Mouse (Mus musculus): Measurements from ENCODE around the gene Ankdd1a. TPM values are rescaled to one million over a fixed set of nuclear protein-coding genes. Genes with fewer than 3 reads are reported as not detected.

Ankdd1a gene
- polyA plus RNA-seq, 1 experiment = 0.11 TPM

DNA sequence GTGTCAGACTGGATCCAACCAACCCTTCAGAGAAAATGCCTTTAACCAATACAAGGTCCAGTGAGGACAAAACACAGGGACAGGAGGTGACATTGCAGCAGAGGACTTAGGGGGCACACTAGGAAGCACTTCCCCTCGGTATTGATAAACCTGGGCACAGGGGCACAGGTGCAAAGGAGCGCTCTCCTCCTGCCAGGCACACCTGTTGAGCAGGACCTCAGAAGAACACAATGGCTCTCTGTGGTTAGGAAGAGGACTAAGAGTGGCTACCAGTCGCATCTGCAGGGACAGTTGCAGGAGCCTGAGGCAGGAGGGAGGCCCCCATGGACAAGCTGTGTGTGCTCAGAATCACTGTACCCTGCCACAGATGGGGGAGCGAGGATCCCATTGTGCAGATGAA, 16.5 kb upstream of the Ankdd1a start:
- H3K27ac ChIP-seq (ENCODE audit: insufficient read depth, low read length) = peak overlapping the region; percentile 88
- no peak for DNase-seq (ENCODE audit: low read depth in 1 of 2, low spot score in 2 of 2)
- H3K27me3 ChIP-seq (ENCODE audit: control insufficient read depth, insufficient read depth, low read length) = no peaks in the 10 kb centered on the region
- no peak for TF ChIP-seq CTCF (IDR thresholded peaks at IDR 0.05; ENCODE audit: extremely low read depth, insufficient read depth, insufficient read length, insufficient replicate concordance)
- TF ChIP-seq POLR2A (IDR thresholded peaks at IDR 0.05; ENCODE audit: low read depth, low read length) = no peak
- H3K4me3 ChIP-seq (ENCODE audit: extremely low read depth, insufficient read depth, insufficient read length) = no peak overlapping the region
- peaks cover 38% of the 10 kb centered on the region; the same call in 1 of the 2 replicates for H3K4me1 ChIP-seq (ENCODE audit: control insufficient read depth, insufficient read depth, insufficient read length)
- no peaks in the 10 kb centered on the region for H3K36me3 ChIP-seq (ENCODE audit: control insufficient read depth, insufficient read depth, low read length)
- 51% methylated on average over 4 of the region's 4 CpGs for WGBS

- H3K4me3 ChIP-seq (ENCODE audit: extremely low read depth, insufficient read depth, insufficient read length) = no peak overlapping the region
Measured at GRCm38 (mm10) chr9:65535789-65536469, 15.9 kb upstream of the Ankdd1a start.

DNA sequence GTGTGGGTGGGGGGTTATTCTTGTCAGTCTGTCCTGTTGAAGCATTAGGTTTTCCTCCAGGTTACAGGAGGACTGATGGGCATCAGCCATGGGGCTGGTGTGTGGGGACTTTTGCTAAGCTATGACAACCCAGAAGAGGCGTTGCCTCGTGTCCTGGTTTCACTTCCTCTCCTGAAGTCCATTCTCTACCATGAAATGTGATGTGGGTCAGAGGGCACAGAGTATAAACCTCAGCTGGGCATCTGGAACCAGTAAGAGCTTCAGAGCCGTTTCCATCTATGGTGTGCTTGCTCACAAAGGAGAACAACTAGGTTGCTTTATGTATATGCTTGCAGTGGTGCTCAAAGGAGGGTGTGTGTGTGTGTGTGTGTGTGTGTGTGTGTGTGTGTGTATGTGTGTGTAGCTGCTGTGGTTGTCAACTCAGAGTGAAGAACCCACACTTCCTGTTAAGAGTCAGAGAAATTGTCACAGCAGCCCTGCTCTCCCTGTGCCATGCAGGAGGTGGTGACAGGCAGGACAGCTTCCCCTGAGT, 15.3 kb upstream of the Ankdd1a start:
- H3K27ac ChIP-seq (ENCODE audit: insufficient read depth, low read length) = peak overlapping the region; percentile 88
- 1% methylated on average over 3 of the region's 3 CpGs for WGBS
- H3K4me3 ChIP-seq (ENCODE audit: extremely low read depth, insufficient read depth, insufficient read length) = no peak overlapping the region
- H3K36me3 ChIP-seq (ENCODE audit: control insufficient read depth, insufficient read depth, low read length) = no peaks in the 10 kb centered on the region
- peak; percentile 69 to 88 for DNase-seq (ENCODE audit: low read depth in 1 of 2, low spot score in 2 of 2)
- H3K27me3 ChIP-seq (ENCODE audit: control insufficient read depth, insufficient read depth, low read length) = no peaks in the 10 kb centered on the region
- TF ChIP-seq POLR2A (IDR thresholded peaks at IDR 0.05; ENCODE audit: low read depth, low read length) (peak; percentile 15; the same call in 1 of the 2 replicates), CTCF (IDR thresholded peaks at IDR 0.05; ENCODE audit: extremely low read depth, insufficient read depth, insufficient read length, insufficient replicate concordance) (no peak)
- H3K4me1 ChIP-seq (ENCODE audit: control insufficient read depth, insufficient read depth, insufficient read length) = peaks cover 35% of the 10 kb centered on the region; the same call in 1 of the 2 replicates

More at GRCm38 (mm10) chr9:65535789-65536469, 15.9 kb upstream of the Ankdd1a start:
- no peak for TF ChIP-seq POLR2A (IDR thresholded peaks at IDR 0.05; ENCODE audit: low read depth, low read length)
- no peak for TF ChIP-seq CTCF (IDR thresholded peaks at IDR 0.05; ENCODE audit: extremely low read depth, insufficient read depth, insufficient read length, insufficient replicate concordance)
- Histone ChIP-seq H3K36me3 (ENCODE audit: control insufficient read depth, insufficient read depth, low read length) (no peaks in the 10 kb centered on the region), H3K27me3 (ENCODE audit: control insufficient read depth, insufficient read depth, low read length) (no peaks in the 10 kb centered on the region), H3K27ac (ENCODE audit: insufficient read depth, low read length) (peak overlapping the region; percentile 88), H3K4me1 (ENCODE audit: control insufficient read depth, insufficient read depth, insufficient read length) (peaks cover 35% of the 10 kb centered on the region; the same call in 1 of the 2 replicates)
- peak in 1 of 2 experiments; percentile 44 for DNase-seq (ENCODE audit: low read depth in 1 of 2, low spot score in 2 of 2)
- WGBS = 40% methylated on average over 10 of the region's 11 CpGs

DNA sequence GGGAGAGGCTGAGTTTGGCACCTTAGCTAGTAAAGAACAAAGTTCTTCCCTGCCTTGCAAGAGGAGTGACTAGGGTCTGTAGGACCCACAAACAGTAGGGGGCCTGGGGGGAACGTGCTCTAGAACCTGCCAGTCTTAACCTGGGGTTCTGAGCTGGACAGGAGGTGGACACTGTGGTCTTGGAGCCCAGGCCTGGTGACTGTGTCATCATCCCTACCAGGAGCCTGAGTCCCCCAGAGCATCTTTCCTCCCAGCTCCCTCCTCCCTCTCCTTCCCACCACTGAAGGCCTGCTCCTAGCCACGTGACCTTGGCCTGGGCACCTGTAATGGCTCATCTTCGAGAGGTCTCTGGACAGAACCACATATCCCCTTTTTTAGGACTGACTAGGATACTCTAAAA, 14.1 kb upstream of the Ankdd1a start:
- DNase-seq (ENCODE audit: low read depth in 1 of 2, low spot score in 2 of 2) = no peak
- no peak for TF ChIP-seq CTCF (IDR thresholded peaks at IDR 0.05; ENCODE audit: extremely low read depth, insufficient read depth, insufficient read length, insufficient replicate concordance)
- TF ChIP-seq POLR2A (IDR thresholded peaks at IDR 0.05; ENCODE audit: low read depth, low read length) = no peak
- H3K4me3 ChIP-seq (ENCODE audit: extremely low read depth, insufficient read depth, insufficient read length) = no peak overlapping the region
- H3K4me1 ChIP-seq (ENCODE audit: control insufficient read depth, insufficient read depth, insufficient read length) = peaks cover 35% of the 10 kb centered on the region; the same call in 1 of the 2 replicates
- no peaks in the 10 kb centered on the region for H3K27me3 ChIP-seq (ENCODE audit: control insufficient read depth, insufficient read depth, low read length)
- no peaks in the 10 kb centered on the region for H3K36me3 ChIP-seq (ENCODE audit: control insufficient read depth, insufficient read depth, low read length)
- WGBS = 93% methylated on average over 3 of the region's 3 CpGs
- peak overlapping the region; percentile 88 for H3K27ac ChIP-seq (ENCODE audit: insufficient read depth, low read length)

- Histone ChIP-seq H3K4me3 (ENCODE audit: extremely low read depth, insufficient read depth, insufficient read length) (no peak overlapping the region), H3K4me1 (ENCODE audit: control insufficient read depth, insufficient read depth, insufficient read length) (peaks cover 31% of the 10 kb centered on the region; the same call in 1 of the 2 replicates), H3K36me3 (ENCODE audit: control insufficient read depth, insufficient read depth, low read length) (no peaks in the 10 kb centered on the region), H3K27ac (ENCODE audit: insufficient read depth, low read length) (peak overlapping the region; percentile 43), H3K27me3 (ENCODE audit: control insufficient read depth, insufficient read depth, low read length) (no peaks in the 10 kb centered on the region)
- TF ChIP-seq CTCF (IDR thresholded peaks at IDR 0.05; ENCODE audit: extremely low read depth, insufficient read depth, insufficient read length, insufficient replicate concordance) (no peak), POLR2A (IDR thresholded peaks at IDR 0.05; ENCODE audit: low read depth, low read length) (no peak)
- 40% methylated on average over 8 of the region's 8 CpGs for WGBS
- DNase-seq (ENCODE audit: low read depth in 1 of 2, low spot score in 2 of 2) = no peak
Measured at GRCm38 (mm10) chr9:65532986-65533385, 13.0 kb upstream of the Ankdd1a start.

DNA sequence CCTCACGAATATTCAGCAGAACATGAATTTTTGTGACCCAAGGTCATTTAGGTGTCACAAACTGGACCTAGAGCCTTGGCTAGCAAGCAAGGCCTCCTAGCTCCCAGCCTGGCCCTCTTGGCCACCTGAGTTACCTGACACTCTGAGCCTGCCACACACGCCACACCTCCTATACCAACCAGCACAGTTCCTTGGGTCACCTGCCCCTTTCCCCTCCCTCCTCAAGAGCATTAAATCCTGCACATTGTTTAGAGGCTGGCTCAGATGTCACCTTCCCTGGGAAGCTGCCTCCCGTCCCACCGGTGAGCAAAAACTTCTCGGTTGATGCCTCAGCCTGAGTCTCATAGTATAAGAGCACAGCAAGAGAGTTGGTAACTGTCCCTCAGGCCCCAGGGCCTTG, 11.3 kb upstream of the Ankdd1a start:
- TF ChIP-seq CTCF (IDR thresholded peaks at IDR 0.05; ENCODE audit: extremely low read depth, insufficient read depth, insufficient read length, insufficient replicate concordance) = no peak
- WGBS = 94% methylated on average over 5 of the region's 5 CpGs
- H3K27me3 ChIP-seq (ENCODE audit: control insufficient read depth, insufficient read depth, low read length) = no peaks in the 10 kb centered on the region
- DNase-seq (ENCODE audit: low read depth in 1 of 2, low spot score in 2 of 2) = no peak
- H3K4me3 ChIP-seq (ENCODE audit: extremely low read depth, insufficient read depth, insufficient read length) = no peak overlapping the region
- no peak overlapping the region for H3K27ac ChIP-seq (ENCODE audit: insufficient read depth, low read length)
- no peaks in the 10 kb centered on the region for H3K36me3 ChIP-seq (ENCODE audit: control insufficient read depth, insufficient read depth, low read length)
- peaks cover 24% of the 10 kb centered on the region; the same call in 1 of the 2 replicates for H3K4me1 ChIP-seq (ENCODE audit: control insufficient read depth, insufficient read depth, insufficient read length)

DNA sequence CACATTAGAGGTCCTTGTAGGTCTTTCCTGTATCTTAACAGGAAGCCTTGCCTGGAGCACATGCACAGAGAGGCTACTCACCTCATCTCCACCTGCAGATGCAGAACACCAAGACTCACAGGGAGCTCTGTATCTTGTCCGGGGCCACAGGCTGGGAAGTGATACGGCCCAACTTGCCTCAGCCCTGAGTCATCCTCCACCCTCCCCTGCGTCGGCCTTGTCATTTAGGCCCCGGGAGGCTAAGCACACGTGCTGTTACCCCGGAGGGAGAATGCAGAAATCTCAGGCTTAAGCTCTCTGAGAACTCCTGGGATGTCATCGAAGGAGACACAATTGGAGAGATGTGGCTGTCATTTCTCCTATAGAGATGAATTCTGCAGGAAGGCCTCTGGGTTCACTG, 9.7 kb upstream of the Ankdd1a start:
- TF ChIP-seq POLR2A (IDR thresholded peaks at IDR 0.05; ENCODE audit: low read depth, low read length) (no peak), CTCF (IDR thresholded peaks at IDR 0.05; ENCODE audit: extremely low read depth, insufficient read depth, insufficient read length, insufficient replicate concordance) (no peak)
- no peak overlapping the region for H3K4me3 ChIP-seq (ENCODE audit: extremely low read depth, insufficient read depth, insufficient read length)
- WGBS = 78% methylated on average over 8 of the region's 8 CpGs
- peaks cover 13% of the 10 kb centered on the region; the same call in 1 of the 2 replicates for H3K4me1 ChIP-seq (ENCODE audit: control insufficient read depth, insufficient read depth, insufficient read length)
- no peak for DNase-seq (ENCODE audit: low read depth in 1 of 2, low spot score in 2 of 2)
- H3K27ac ChIP-seq (ENCODE audit: insufficient read depth, low read length) = no peak overlapping the region
- no peaks in the 10 kb centered on the region for H3K36me3 ChIP-seq (ENCODE audit: control insufficient read depth, insufficient read depth, low read length)
- no peaks in the 10 kb centered on the region for H3K27me3 ChIP-seq (ENCODE audit: control insufficient read depth, insufficient read depth, low read length)
